Mouse (Mus musculus) neural tube, embryonic 14.5 days (tissue): Measurements from ENCODE around the gene Sv2a. TPM values are rescaled to one million over a fixed set of nuclear protein-coding genes. Genes with fewer than 3 reads are reported as not detected.

ENCODE experiments used
- ATAC-seq: fragments of 200-750 bp; cut with Nextera tagmentation; 2 replicates; pipeline ENCODE4 v1.8.0; 2017; ENCODE audit warnings: low read depth, mild to moderate bottlenecking, moderate TSS enrichment, moderate library complexity
- H3K27ac ChIP-seq: fragments of 300-500 bp; sonication (generic); 2 replicates; pipeline ENCODE4 v1.5.1; 2014; ENCODE audit warnings: low read depth, mild to moderate bottlenecking, control low read depth, low read length, moderate library complexity, mixed read lengths
- H3K27me3 ChIP-seq: fragments of 300-500 bp; sonication (generic); 2 replicates; pipeline ENCODE4 v1.6.1; 2014; ENCODE audit warnings: low read length; ENCODE audit not compliant: control insufficient read depth, insufficient read depth
- H3K36me3 ChIP-seq: fragments of 300-500 bp; sonication (generic); 2 replicates; pipeline ENCODE4 v1.6.1; 2014; ENCODE audit warnings: low read length, mixed read lengths; ENCODE audit not compliant: control insufficient read depth, insufficient read depth
- H3K4me1 ChIP-seq: fragments of 300-500 bp; sonication (generic); 2 replicates; pipeline ENCODE4 v1.6.1; 2014; ENCODE audit warnings: low read length; ENCODE audit not compliant: control insufficient read depth, insufficient read depth
- H3K4me2 ChIP-seq: fragments of 300-500 bp; sonication (generic); 2 replicates; pipeline ENCODE4 v1.6.1; 2014; ENCODE audit warnings: mild to moderate bottlenecking, low read depth, low read length, control low read depth
- H3K4me3 ChIP-seq: fragments of 300-500 bp; sonication (generic); 2 replicates; pipeline ENCODE4 v1.5.1; 2014; ENCODE audit warnings: low read depth, low read length, control low read depth, mixed read lengths
- H3K9ac ChIP-seq: fragments of 300-500 bp; sonication (generic); replicated peaks from 2 replicates; pipeline ENCODE4 v1.6.1; 2014; ENCODE audit warnings: low read depth, mild to moderate bottlenecking, control low read depth, low read length, mixed read lengths
- H3K9me3 ChIP-seq: fragments of 300-500 bp; sonication (generic); 2 replicates; pipeline ENCODE4 v1.6.1; 2016; ENCODE audit warnings: low read length; ENCODE audit not compliant: control insufficient read depth
- WGBS: fragments of 180-500 bp; shearing (Covaris S2); extraction: QIAGEN DNeasy Blood & Tissue Kit; methylation state at CpG from one replicate; pipeline ENCODE4 v1.1.7; 2014; 5-methylcytosine and 5-hydroxymethylcytosine counted together
- polyA plus RNA-seq: library from polyadenylated mRNA; unstranded; fragments of >200 nt; fragmentation: Nextera tagmentation; extraction: Ambion mirVana; gene quantifications from 2 replicates; pipeline ENCODE4 v1.2.1, GENCODE M21; 2014

Sv2a gene
- polyA plus RNA-seq, 1 experiment from 2014 or later = 91.7 TPM

DNA sequence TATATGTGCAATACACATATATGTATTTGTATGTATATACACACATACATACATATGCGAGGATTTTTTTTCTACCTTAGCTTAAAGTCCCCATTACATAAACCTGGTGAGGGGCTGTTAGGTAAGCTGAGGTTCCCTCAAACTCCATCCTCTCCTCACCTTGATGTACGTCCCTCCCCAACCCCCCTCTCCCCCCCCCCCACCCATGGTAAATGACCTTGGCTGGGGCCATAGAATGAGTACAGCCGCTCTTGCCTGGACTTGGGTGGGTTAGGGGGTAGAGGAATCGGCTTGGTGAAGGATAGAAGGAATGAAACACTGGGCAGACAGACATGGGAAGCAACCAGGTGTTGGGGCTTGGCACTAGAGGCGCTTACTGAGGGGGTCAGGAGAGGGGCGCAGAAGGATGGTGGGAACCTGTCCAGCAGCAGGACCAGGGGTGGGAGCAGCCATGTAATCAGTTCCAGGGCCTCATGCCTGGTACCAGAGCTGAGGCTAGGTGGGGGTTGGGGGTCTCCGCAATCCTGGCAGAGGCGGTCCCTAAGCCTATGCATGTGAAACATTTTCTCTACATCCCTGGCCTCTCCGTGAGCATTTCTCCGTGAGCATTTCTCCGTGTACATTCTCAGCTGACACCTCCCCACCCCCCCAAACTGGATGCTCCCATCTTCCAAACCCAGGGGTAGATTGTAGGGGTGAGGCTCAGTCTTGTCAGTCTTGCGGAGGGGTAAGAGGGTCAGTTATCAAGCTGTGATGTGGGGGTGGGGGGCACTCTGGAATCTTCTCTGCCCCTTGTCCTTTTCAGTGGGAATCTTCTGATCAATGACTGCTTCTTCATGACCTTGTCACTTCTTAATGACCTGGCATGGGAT, 795 bp downstream of the Sv2a start:
- H3K4me3 ChIP-seq = peak overlapping the region; percentile 58
- peaks cover 17% of the 10 kb centered on the region for H3K4me1 ChIP-seq
- peak overlapping the region; percentile 74 for H3K4me2 ChIP-seq
- no peaks in the 10 kb centered on the region for H3K27me3 ChIP-seq
- H3K9me3 ChIP-seq = no peaks in the 10 kb centered on the region
- ATAC-seq = peak; percentile 52
- 32% methylated on average over 12 of the region's 12 CpGs for WGBS
- H3K27ac ChIP-seq = peak overlapping the region; percentile 77
- peaks cover 12% of the 10 kb centered on the region for H3K36me3 ChIP-seq
- H3K9ac ChIP-seq = peak overlapping the region; percentile 83

GRCm38 (mm10) chr3:96182382-96182776, 1.4 kb downstream of the Sv2a start:
- Histone ChIP-seq H3K4me3 (peak overlapping the region; percentile 58), H3K4me1 (peaks cover 17% of the 10 kb centered on the region), H3K27ac (peak overlapping the region; percentile 77; the same call in 1 of the 2 replicates), H3K4me2 (peak overlapping the region; percentile 74), H3K27me3 (no peaks in the 10 kb centered on the region), H3K36me3 (peaks cover 15% of the 10 kb centered on the region), H3K9ac (peak overlapping the region; percentile 83), H3K9me3 (no peaks in the 10 kb centered on the region)
- ATAC-seq = no peak
- whole genome bisulfite sequencing = 36% methylated on average over 4 of the region's 4 CpGs

- Histone ChIP-seq H3K4me1 (peaks cover 10% of the 10 kb centered on the region; the same call in 1 of the 2 replicates), H3K27me3 (no peaks in the 10 kb centered on the region), H3K4me2 (no peak overlapping the region), H3K9ac (no peak overlapping the region), H3K9me3 (no peaks in the 10 kb centered on the region), H3K27ac (no peak overlapping the region), H3K4me3 (no peak overlapping the region), H3K36me3 (peaks cover 38% of the 10 kb centered on the region)
- WGBS = 67% methylated on average over 12 of the region's 12 CpGs
- no peak for ATAC-seq
These were observed 12.0 kb downstream of the Sv2a start for GRCm38 (mm10) chr3:96192977-96193376.

DNA sequence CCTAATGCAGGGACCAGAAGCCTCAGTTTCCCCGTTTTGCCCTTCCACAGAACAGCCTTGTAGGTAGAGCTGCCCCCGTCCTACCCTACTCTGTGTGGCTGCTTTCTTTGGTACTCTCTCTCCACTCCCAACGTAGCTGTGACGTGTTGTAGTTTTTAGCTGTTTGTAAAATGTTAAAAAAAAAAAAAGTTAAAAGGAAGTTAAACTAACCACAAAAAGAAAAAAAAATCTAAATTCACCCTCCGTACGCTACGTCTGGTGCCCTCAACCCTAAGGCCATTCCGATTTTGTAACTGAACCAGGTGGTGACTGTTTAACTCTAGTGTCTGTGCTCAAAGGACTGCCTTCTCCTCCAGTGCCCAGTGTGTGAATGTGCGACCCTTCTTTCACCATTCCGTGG, 14.0 kb downstream of the Sv2a start:
- WGBS = 89% methylated on average over 10 of the region's 10 CpGs
- Histone ChIP-seq H3K4me3 (no peak overlapping the region), H3K4me2 (no peak overlapping the region), H3K27ac (no peak overlapping the region), H3K9me3 (no peaks in the 10 kb centered on the region), H3K4me1 (peaks cover 11% of the 10 kb centered on the region; the same call in 1 of the 2 replicates), H3K36me3 (peaks cover 29% of the 10 kb centered on the region), H3K27me3 (no peaks in the 10 kb centered on the region), H3K9ac (no peak overlapping the region)
- no peak for ATAC-seq

GRCm38 (mm10) chr3:96195616-96196313, 14.8 kb downstream of the Sv2a start:
- H3K27me3 ChIP-seq = no peaks in the 10 kb centered on the region
- H3K4me1 ChIP-seq = peaks cover 11% of the 10 kb centered on the region; the same call in 1 of the 2 replicates
- H3K36me3 ChIP-seq = peaks cover 21% of the 10 kb centered on the region; the same call in 1 of the 2 replicates
- no peaks in the 10 kb centered on the region for H3K9me3 ChIP-seq
- no peak overlapping the region for H3K9ac ChIP-seq
- ATAC-seq = no peak
- WGBS = 96% methylated on average over 11 of the region's 11 CpGs
- no peak overlapping the region for H3K4me3 ChIP-seq
- H3K27ac ChIP-seq = no peak overlapping the region; the same call in 1 of the 2 replicates
- H3K4me2 ChIP-seq = peak overlapping the region; percentile 95; the same call in 1 of the 2 replicates

GRCm38 (mm10) chr3:96196437-96197128, 15.6 kb downstream of the Sv2a start:
- Histone ChIP-seq H3K4me3 (peak overlapping the region; percentile 72), H3K4me1 (peaks cover 11% of the 10 kb centered on the region; the same call in 1 of the 2 replicates), H3K9ac (peak overlapping the region; percentile 92), H3K36me3 (peaks cover 15% of the 10 kb centered on the region; the same call in 1 of the 2 replicates), H3K4me2 (peak overlapping the region; percentile 95), H3K27me3 (no peaks in the 10 kb centered on the region), H3K9me3 (no peaks in the 10 kb centered on the region), H3K27ac (peak overlapping the region; percentile 98)
- 18% methylated on average over 27 of the region's 27 CpGs for WGBS
- ATAC-seq = 0 out of 2 replicates have a peak, but pooled peaks have one; percentile 3

- Histone ChIP-seq H3K9me3 (no peaks in the 10 kb centered on the region), H3K4me3 (peak overlapping the region; percentile 72), H3K36me3 (peaks cover 14% of the 10 kb centered on the region; the same call in 1 of the 2 replicates), H3K27me3 (no peaks in the 10 kb centered on the region), H3K4me1 (peaks cover 11% of the 10 kb centered on the region; the same call in 1 of the 2 replicates), H3K9ac (peak overlapping the region; percentile 92), H3K4me2 (peak overlapping the region; percentile 95), H3K27ac (peak overlapping the region; percentile 98)
- peak; percentile 95 for ATAC-seq
- WGBS = under 1% methylated on average over 50 of the region's 50 CpGs
These were observed 16.3 kb downstream of the Sv2a start for GRCm38 (mm10) chr3:96197129-96197749.

DNA sequence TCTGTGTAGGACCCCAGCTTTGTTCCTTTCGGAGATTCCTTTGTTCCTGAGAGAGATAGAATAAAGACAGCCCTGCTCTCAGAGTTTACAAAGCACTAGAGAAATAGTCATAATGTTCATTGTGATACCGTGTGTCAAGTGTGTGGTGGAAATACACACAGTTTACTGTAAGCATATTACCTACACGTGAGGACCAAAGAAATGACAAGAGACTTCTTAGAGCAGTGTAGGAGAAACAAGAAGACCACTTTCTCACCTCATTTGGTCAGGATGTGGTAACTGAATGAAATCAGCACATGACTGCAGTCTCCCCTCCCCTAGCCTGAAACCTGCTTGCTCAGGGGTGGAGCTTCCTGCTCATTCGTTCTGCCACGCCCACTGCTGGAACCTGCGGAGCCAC, 17.2 kb downstream of the Sv2a start:
- Histone ChIP-seq H3K4me1 (peaks cover 11% of the 10 kb centered on the region; the same call in 1 of the 2 replicates), H3K4me3 (peak overlapping the region; percentile 72), H3K36me3 (peaks cover 7% of the 10 kb centered on the region; the same call in 1 of the 2 replicates), H3K27ac (peak overlapping the region; percentile 55; the same call in 1 of the 2 replicates), H3K4me2 (peak overlapping the region; percentile 95), H3K27me3 (no peaks in the 10 kb centered on the region), H3K9ac (peak overlapping the region; percentile 42), H3K9me3 (no peaks in the 10 kb centered on the region)
- 1% methylated on average over 5 of the region's 6 CpGs for WGBS
- ATAC-seq = peak; percentile 36; the same call in 1 of the 2 replicates
